Mouse (Mus musculus) retina, postnatal 7 days (tissue): ENCODE data around the gene Phgdh.
"Not testable (repeated sequence)": the region's sequence is repeated elsewhere in the genome, so short reads cannot be mapped to it uniquely, and the experiment has no call there.

Experiments
- DNase-seq: peaks from one replicate; pipeline ENCODE4 v3.0.0-alpha.2; 2012; ENCODE audit warnings: low read depth, low spot score

The Phgdh gene

GRCm38 (mm10) chr3:98339706-98340109, at the start of gene Phgdh:
Gene Phgdh (minus strand): TSS chr3:98339990.
- not testable (repeated sequence) for DNase-seq

- DNase-seq, result no peak
Observed at GRCm38 (mm10) chr3:98389305-98389704, 49.5 kb upstream of the Phgdh start.

GRCm38 (mm10) chr3:98387756-98388155, 48.0 kb upstream of the Phgdh start:
- DNase-seq, result no peak

- no peak for DNase-seq
Observed at GRCm38 (mm10) chr3:98387086-98387485, 47.3 kb upstream of the Phgdh start.

- DNase-seq, result no peak
Observed at GRCm38 (mm10) chr3:98383024-98383790, 43.4 kb upstream of the Phgdh start.

GRCm38 (mm10) chr3:98382246-98382939, 42.6 kb upstream of the Phgdh start, which contains the start of gene Zfp697:
Gene Zfp697 (plus strand): TSS chr3:98382461.
- DNase-seq, result peak; percentile 41

- peak; percentile 4 for DNase-seq
Observed at GRCm38 (mm10) chr3:98381677-98382245, 42.0 kb upstream of the Phgdh start.

- no peak for DNase-seq
Observed at GRCm38 (mm10) chr3:98379236-98379635, 39.4 kb upstream of the Phgdh start.

GRCm38 (mm10) chr3:98378267-98378666, 38.5 kb upstream of the Phgdh start:
- no peak for DNase-seq

- no peak for DNase-seq
Observed at GRCm38 (mm10) chr3:98374980-98375379, 35.2 kb upstream of the Phgdh start.

- no peak for DNase-seq
Observed at GRCm38 (mm10) chr3:98374062-98374719, 34.4 kb upstream of the Phgdh start.

- DNase-seq, result no peak
Observed at GRCm38 (mm10) chr3:98368776-98369175, 29.0 kb upstream of the Phgdh start.

- DNase-seq, result no peak
Observed at GRCm38 (mm10) chr3:98368283-98368682, 28.5 kb upstream of the Phgdh start.

- DNase-seq, result no peak
Observed at GRCm38 (mm10) chr3:98366823-98367222, 27.0 kb upstream of the Phgdh start.

- no peak for DNase-seq
Observed at GRCm38 (mm10) chr3:98366086-98366485, 26.3 kb upstream of the Phgdh start.

- DNase-seq, result no peak
Observed at GRCm38 (mm10) chr3:98362753-98363152, 23.0 kb upstream of the Phgdh start.

GRCm38 (mm10) chr3:98356632-98357370, 17.0 kb upstream of the Phgdh start:
- no peak for DNase-seq

- no peak for DNase-seq
Observed at GRCm38 (mm10) chr3:98356026-98356365, 16.2 kb upstream of the Phgdh start.

GRCm38 (mm10) chr3:98355344-98356025, 15.7 kb upstream of the Phgdh start:
- DNase-seq, result no peak

- peak; percentile 58 for DNase-seq
Observed at GRCm38 (mm10) chr3:98353892-98354291, 14.1 kb upstream of the Phgdh start.

- DNase-seq, result no peak
Observed at GRCm38 (mm10) chr3:98348705-98349104, 8.9 kb upstream of the Phgdh start.
